In genomic region chr15:23278421-23278820, GRCm38 (mm10) we compare ENCODE assay signal across 22 mouse cellular contexts.
DNase-seq lines count a peak whose midpoint lies in the region; ATAC-seq lines count a peak whose summit lies in the region.
"Had no signal": no experiment of that assay in that cellular context is flagged by ENCODE, and none has a peak within 500 bp of the region (broad histone marks: within the 10 kb centered on the region; RNA-seq: fewer than 3 reads in every experiment).

No protein-coding gene starts in this region.

- no peaks in the 10 kb centered on the region for H3K36me3 ChIP-seq in kidney, embryonic 15.5 days
- no peaks in the 10 kb centered on the region for H3K36me3 ChIP-seq in midbrain, embryonic 14.5 days (ENCODE audit: control insufficient read depth, insufficient read depth, low read length)
- H3K36me3 ChIP-seq in midbrain, embryonic 13.5 days, result no peaks in the 10 kb centered on the region
- H3K36me3 ChIP-seq: forebrain, embryonic 10.5 days; G1E; hindbrain, embryonic 12.5 days; hindbrain, embryonic 15.5 days had no signal

- no peaks in the 10 kb centered on the region for H3K9me3 ChIP-seq in kidney, embryonic 15.5 days (replicated peaks)
- H3K9me3 ChIP-seq in midbrain, embryonic 14.5 days (ENCODE audit: control insufficient read depth, low read length), result no peaks in the 10 kb centered on the region
- H3K9me3 ChIP-seq in midbrain, embryonic 13.5 days, result no peaks in the 10 kb centered on the region
- H3K9me3 ChIP-seq: forebrain, embryonic 10.5 days; forebrain, embryonic 13.5 days; G1E; hindbrain, embryonic 12.5 days; hindbrain, embryonic 15.5 days had no signal

- H3K4me1 ChIP-seq in kidney, embryonic 15.5 days, result no peaks in the 10 kb centered on the region
- H3K4me1 ChIP-seq in midbrain, embryonic 14.5 days (ENCODE audit: control insufficient read depth, insufficient read depth, low read length), result no peaks in the 10 kb centered on the region
- no peaks in the 10 kb centered on the region for H3K4me1 ChIP-seq in midbrain, embryonic 13.5 days (replicated peaks)
- H3K4me1 ChIP-seq: forebrain, embryonic 10.5 days; forebrain, embryonic 13.5 days; hindbrain, embryonic 12.5 days; hindbrain, embryonic 15.5 days had no signal

- no peak overlapping the region for H3K4me2 ChIP-seq in kidney, embryonic 15.5 days
- H3K4me2 ChIP-seq in midbrain, embryonic 14.5 days (ENCODE audit: low read length), result no peak overlapping the region
- H3K4me2 ChIP-seq in midbrain, embryonic 13.5 days (replicated peaks), result no peak overlapping the region
- H3K4me2 ChIP-seq: forebrain, embryonic 13.5 days; heart, embryonic 11.5 days; hindbrain, embryonic 12.5 days; hindbrain, embryonic 15.5 days had no signal

- peak; percentile 75; the same call in 1 of the 2 replicates for ATAC-seq in kidney, embryonic 15.5 days (replicated peaks; ENCODE audit: low FRiP score)
- ATAC-seq in midbrain, embryonic 14.5 days (ENCODE audit: low FRiP score, low TSS enrichment), result no peak
- ATAC-seq in midbrain, embryonic 13.5 days, result no peak
- ATAC-seq: forebrain, embryonic 13.5 days; forebrain, embryonic 16.5 days; Patski had no signal

- no peak overlapping the region for H3K27ac ChIP-seq in kidney, embryonic 15.5 days
- H3K27ac ChIP-seq in midbrain, embryonic 14.5 days (replicated peaks; ENCODE audit: low read depth, low read length), result no peak overlapping the region
- no peak overlapping the region for H3K27ac ChIP-seq in midbrain, embryonic 13.5 days
- H3K27ac ChIP-seq: forebrain, embryonic 10.5 days; forebrain, embryonic 13.5 days; hindbrain, embryonic 12.5 days; hindbrain, embryonic 15.5 days had no signal

- H3K4me3 ChIP-seq in kidney, embryonic 15.5 days (replicated peaks), result no peak overlapping the region
- H3K4me3 ChIP-seq in midbrain, embryonic 14.5 days (replicated peaks; ENCODE audit: low read depth, low read length), result no peak overlapping the region
- H3K4me3 ChIP-seq in midbrain, embryonic 13.5 days (replicated peaks), result no peak overlapping the region
- H3K4me3 ChIP-seq: forebrain, embryonic 10.5 days; forebrain, embryonic 13.5 days; hindbrain, embryonic 12.5 days; hindbrain, embryonic 15.5 days had no signal

- DNase-seq in kidney, adult 18-20 months, result no peak
- peak; percentile 4 for DNase-seq in midbrain, embryonic 14.5 days
- peak; percentile 6 for DNase-seq in brain, adult 2 months (ENCODE audit: low read depth, low spot score)
- no peak for DNase-seq in adrenal gland, adult 8-10 months
- DNase-seq: adrenal gland, postnatal 14 days; B cell, adult 2 months; cerebellum, adult 18-20 months; cerebellum, adult 9-10 months; cerebellum, postnatal 14 days; gastrocnemius, postnatal 14 days; heart, adult 11 months had no signal

- no peaks in the 10 kb centered on the region for H3K27me3 ChIP-seq in kidney, embryonic 15.5 days
- H3K27me3 ChIP-seq in midbrain, embryonic 14.5 days (ENCODE audit: control insufficient read depth, insufficient read depth, low read length), result no peaks in the 10 kb centered on the region
- H3K27me3 ChIP-seq in midbrain, embryonic 13.5 days, result no peaks in the 10 kb centered on the region
- H3K27me3 ChIP-seq: CH12.LX; forebrain, embryonic 13.5 days; hindbrain, embryonic 12.5 days; hindbrain, embryonic 15.5 days had no signal

- no peak overlapping the region for H3K9ac ChIP-seq in kidney, embryonic 15.5 days
- no peak overlapping the region for H3K9ac ChIP-seq in midbrain, embryonic 14.5 days (replicated peaks; ENCODE audit: low read length)
- H3K9ac ChIP-seq in midbrain, embryonic 13.5 days (replicated peaks), result no peak overlapping the region
- H3K9ac ChIP-seq: forebrain, embryonic 13.5 days; hindbrain, embryonic 12.5 days; hindbrain, embryonic 15.5 days had no signal

- 47% methylated on average over 4 of the region's 4 CpGs for WGBS in kidney, embryonic 15.5 days
- 64% methylated on average over 4 of the region's 4 CpGs for WGBS in midbrain, embryonic 14.5 days
- WGBS in midbrain, embryonic 13.5 days, result 60% methylated on average over 4 of the region's 4 CpGs

Comparison
In these comparisons a context has a peak if more than half of its experiments do, and no peak if none do; other contexts are left out.
1. DNase-seq: peak in midbrain, embryonic 14.5 days (single experiment) and brain, adult 2 months (single experiment); none in kidney, adult 18-20 months (single experiment) and adrenal gland, adult 8-10 months (single experiment).